Mouse (Mus musculus): ENCODE data around the gene Trim25. TPM values are rescaled to one million over a fixed set of nuclear protein-coding genes. Genes with fewer than 3 reads are reported as not detected.
"Not testable (repeated sequence)": the region's sequence is repeated elsewhere in the genome, so short reads cannot be mapped to it uniquely, and the experiment has no call there.

The Trim25 gene
- polyA plus RNA-seq, 1 experiment = 12.9 TPM

DNA sequence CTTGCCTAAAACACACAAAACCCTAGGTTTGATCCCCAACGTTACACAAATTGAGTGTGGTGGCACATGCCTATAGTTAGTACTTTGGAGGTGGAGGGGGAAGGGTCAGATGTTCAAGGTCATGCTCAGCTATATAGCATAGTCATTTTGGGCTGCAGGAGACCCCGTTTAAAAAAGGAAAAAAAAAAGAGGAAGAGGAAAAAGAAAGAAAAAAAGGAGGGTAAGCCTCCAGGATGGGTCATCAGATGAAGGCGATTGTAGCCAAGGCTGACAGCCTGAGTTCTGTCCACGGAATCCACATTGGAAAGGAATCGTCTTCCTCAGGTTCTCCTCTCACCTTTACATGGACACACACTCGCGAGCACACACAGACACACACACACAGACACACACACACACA, 4.7 kb upstream of the Trim25 start:
- no peak for DNase-seq (ENCODE audit: low spot score)

- no peak for DNase-seq (ENCODE audit: low spot score)
Observed at GRCm38 (mm10) chr11:88995616-88996015, 3.6 kb upstream of the Trim25 start.

DNA sequence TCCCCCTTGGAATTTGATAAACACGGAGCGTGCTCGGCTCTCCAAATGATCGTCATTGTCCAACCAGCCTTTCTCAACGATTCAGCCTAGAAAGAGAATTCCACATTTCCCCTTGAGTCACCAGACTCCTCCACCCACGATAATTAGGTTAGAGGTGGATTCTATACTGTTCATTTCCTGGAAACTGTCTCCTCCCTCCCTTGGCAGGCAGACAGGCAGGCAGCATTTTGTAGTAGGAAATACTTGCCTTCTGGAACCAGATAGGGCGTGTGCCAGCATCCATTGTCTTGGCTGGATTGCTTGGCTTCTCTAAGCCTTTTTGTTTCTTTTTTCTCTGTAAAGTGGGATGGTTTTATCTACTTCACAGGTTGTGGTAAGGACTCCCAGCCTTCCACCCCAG, 2.7 kb upstream of the Trim25 start:
- DNase-seq (ENCODE audit: low spot score) = no peak

- not testable (repeated sequence) for DNase-seq (ENCODE audit: low spot score)
Observed at GRCm38 (mm10) chr11:88997343-88997742, 1.8 kb upstream of the Trim25 start.

DNA sequence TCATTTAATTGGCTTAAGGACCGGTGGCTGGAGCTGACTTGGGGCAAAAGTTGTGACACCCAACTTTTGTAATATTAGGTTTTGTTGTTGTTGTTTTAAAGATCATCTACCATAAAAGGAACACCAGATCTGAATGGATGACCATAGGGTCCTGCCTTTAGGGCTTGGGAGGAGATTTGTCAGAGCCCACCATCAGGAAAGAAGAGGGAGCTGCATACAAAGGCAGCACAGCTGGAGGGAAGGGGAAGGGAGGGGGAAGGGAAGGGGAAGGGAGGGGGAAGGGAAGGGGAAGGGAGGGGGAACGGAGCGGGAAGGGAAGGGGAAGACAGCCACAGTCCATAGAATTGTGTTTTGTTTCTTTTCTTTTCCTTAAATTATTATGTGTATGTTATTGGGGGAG, 770 bp upstream of the Trim25 start:
- DNase-seq (ENCODE audit: low spot score) = no peak

- no peak for DNase-seq (ENCODE audit: low spot score)
Observed at GRCm38 (mm10) chr11:88999723-89000526, 749 bp downstream of the Trim25 start.

DNA sequence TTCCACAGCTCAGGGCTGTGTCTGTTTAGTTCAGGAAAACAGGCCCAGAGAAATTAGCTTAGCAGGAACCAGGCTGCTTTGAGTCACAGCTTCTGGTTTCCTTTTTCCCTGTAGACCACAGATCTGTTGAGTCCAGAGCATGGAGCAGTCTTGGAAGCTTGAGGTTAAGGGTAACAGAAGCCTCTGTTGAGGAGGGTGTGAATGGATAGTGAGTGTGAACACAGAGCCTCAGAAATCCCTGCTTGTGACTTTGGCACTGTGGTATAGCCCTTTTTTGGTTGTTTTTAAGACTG, 1.3 kb downstream of the Trim25 start:
- DNase-seq (ENCODE audit: low spot score) = no peak

GRCm38 (mm10) chr11:89001569-89001968, 2.4 kb downstream of the Trim25 start:
- DNase-seq (ENCODE audit: low spot score) = no peak

DNA sequence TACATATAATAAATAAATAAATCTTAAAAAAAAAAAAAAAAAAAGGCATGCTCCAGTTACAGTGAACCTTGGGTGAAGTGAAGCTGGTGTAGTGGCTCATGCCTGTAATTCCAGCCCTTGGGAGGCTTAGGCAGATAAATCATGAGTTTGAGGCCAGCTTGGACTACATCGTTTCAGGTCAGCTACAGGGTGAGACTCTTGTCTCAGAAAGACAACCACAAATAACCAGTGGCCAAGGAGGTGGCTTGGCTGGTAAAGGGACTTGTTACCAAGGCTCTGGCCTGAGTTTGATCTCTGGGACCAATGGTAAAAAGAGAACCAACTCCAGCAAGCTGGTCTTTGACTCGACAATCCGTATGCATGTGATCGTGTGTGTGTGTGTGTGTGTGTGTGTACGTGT, 2.9 kb downstream of the Trim25 start:
- DNase-seq (ENCODE audit: low spot score) = no peak

- DNase-seq (ENCODE audit: low spot score) = no peak
Observed at GRCm38 (mm10) chr11:89002621-89003020, 3.4 kb downstream of the Trim25 start.

- no peak for DNase-seq (ENCODE audit: low spot score)
Observed at GRCm38 (mm10) chr11:89003078-89003477, 3.9 kb downstream of the Trim25 start.

GRCm38 (mm10) chr11:89003726-89004125, 4.5 kb downstream of the Trim25 start:
- no peak for DNase-seq (ENCODE audit: low spot score)

DNA sequence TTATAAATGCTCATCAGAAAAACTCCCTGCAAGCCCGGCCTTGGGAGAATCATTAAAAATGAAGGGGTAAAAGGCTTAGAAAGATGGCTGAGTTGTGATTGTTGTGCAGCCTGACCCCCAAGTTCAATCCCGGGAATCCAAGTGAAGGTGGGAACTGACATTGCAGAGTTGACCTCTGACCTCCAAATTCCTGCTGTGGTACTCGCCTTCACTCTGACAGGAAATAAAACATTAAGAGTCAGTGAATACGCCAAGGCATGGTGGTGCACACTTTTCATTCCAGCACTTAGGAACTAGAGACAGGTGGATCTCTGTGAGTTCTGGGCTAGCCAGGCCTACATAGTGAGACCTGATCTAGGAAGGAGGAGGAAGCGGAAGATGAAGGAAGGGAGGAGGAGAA, 6.3 kb downstream of the Trim25 start:
- DNase-seq (ENCODE audit: low spot score) = no peak

DNA sequence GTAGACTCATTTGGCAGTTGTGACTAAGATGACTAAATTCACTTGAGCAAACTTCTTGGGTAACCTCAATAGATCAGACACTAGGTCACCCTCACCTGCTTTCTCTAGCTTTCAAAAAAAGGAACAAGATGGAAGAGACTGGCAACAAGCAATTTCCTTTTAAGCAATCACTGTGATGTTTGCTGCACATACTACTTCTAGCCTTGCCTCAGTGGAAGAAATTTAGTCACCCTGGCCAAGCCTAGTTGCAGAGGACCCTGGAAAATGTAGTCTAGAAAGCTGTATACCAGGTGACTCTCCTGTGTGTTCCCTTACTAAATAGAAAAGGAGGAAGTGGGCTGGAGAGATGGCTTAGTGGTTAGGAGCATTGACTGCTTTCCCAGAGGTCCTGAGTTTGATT, 7.2 kb downstream of the Trim25 start:
- DNase-seq (ENCODE audit: low spot score) = no peak

DNA sequence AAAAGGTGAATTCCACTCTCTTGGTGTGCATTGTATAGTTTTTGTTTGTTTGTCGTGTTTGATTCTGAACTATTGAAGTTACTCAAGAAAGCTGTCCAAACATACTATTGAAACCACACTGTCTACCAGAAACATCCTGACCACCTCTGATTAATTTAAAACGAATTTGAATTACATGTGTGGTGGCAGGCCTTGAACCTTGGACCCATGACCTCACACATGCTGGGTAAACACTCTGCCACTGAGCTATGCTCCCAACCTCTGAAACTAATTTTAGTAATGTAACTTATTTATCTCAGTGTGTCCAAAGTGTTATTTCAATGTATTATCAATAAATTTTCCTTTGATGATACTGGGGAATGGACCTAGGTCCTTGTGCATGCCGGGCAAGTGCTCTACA, 8.4 kb downstream of the Trim25 start:
- DNase-seq (ENCODE audit: low spot score) = no peak

DNA sequence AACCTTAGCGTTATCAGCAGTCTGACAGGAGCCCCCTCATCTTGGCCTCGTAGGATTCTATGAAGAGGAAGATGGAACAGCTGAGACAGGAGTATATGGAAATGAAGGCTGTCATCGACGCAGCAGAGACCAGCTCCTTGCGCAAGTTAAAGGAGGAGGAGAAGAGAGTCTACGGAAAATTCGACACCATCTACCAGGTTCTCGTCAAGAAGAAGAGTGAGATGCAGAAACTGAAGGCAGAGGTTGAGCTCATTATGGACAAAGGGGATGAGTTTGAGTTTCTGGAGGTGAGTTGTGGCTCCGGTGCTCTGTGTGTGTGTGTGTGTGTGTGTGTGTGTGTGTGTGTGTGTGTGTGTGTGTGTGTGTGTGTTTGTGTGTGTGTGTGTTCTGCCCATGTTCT, 9.9 kb downstream of the Trim25 start:
- no peak for DNase-seq (ENCODE audit: low spot score)

- no peak for DNase-seq (ENCODE audit: low spot score)
Observed at GRCm38 (mm10) chr11:89009496-89009895, 10.3 kb downstream of the Trim25 start.

DNA sequence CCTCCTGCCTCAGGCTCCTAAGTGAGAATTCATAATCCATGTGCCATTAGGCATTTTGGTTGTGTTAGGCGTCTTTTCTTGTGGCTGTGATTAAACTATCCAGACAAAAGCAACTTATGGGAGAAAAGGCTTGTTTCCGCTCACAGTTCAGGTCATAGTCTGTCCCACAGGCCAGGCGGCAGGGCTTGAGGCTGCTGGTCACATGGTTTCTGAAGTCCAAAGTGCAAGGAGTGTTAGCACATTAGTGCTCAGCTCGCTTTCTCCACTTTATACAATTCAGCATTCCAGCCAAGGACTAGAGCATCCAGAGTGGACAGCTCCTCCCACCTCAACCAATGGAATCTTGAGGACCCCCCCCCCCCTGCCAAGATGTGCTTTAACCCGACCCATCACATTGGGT, 13.1 kb downstream of the Trim25 start:
- DNase-seq (ENCODE audit: low spot score) = no peak

DNA sequence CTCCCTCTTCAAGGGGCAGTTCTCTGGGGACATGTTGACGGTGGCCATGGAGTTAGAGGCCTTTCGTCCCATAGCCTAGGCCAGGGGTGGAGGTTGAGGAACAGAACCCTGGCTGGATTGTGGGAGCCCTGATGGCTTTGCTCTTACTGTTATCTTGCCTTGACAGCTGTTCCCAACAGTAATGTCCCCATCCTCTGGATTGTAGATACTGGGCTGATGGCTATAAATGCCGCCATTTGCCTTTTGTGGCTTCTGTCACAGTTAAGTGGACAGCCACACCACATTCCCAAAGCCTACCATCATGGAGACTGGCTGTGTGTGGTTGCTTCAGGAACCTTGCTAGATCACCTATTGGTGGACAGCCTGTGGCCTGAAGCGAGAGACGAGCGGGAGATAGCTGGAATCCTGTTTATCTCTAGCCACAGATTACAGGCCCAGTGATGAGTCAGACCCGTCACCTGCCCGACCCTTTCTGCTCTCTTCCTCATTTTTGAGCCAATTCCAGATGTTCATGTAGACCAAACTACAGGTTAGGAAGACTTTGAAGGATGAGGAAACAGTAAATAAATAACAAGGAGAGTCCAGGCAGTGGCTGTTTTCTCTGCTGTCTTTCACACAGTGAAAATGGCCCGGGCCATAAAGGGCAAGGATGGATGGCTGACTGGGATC, 18.5 kb downstream of the Trim25 start:
- no peak for DNase-seq (ENCODE audit: low spot score)

DNA sequence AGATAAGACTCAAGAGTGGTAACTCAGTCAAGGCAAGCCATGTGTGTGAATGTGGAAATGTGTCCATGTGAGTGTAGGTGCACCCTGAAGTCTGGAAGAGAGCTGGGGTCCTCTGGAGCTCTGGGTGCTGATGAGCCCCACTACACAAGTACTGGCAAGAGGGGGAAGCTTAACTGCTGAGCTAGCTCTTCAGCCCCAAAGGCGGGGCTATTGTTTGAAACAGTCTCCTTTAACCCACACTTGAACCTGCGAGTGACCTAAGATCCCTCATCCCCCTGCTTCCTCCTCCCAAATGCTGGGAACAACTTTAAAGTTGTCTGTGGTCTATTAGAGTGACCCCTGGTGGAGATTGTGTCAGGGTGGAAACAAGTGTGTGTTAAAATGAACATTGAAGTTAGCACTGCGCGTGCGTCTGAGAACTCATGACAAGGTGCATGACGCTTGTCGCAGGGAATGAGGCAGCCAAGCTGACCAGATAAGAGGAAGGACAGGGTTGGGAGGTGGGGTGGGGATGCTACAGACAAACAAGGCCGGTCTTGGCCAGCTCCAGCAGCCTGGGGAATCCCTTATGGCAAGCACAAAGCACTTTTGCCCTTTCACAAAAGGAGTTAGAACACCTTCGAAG, 21.6 kb downstream of the Trim25 start:
- no peak for DNase-seq (ENCODE audit: low spot score)

GRCm38 (mm10) chr11:89021687-89022086, 22.5 kb downstream of the Trim25 start:
- DNase-seq (ENCODE audit: low spot score) = no peak

GRCm38 (mm10) chr11:89022120-89022731, 23.1 kb downstream of the Trim25 start:
- no peak for DNase-seq (ENCODE audit: low spot score)

- no peak for DNase-seq (ENCODE audit: low spot score)
Observed at GRCm38 (mm10) chr11:89023477-89023876, 24.3 kb downstream of the Trim25 start.
